Mouse (Mus musculus): ENCODE data around the gene Klhdc1.
A peak's percentile ranks its signal among the peaks of the same experiment; 100 is the strongest.

Gene Klhdc1

DNA sequence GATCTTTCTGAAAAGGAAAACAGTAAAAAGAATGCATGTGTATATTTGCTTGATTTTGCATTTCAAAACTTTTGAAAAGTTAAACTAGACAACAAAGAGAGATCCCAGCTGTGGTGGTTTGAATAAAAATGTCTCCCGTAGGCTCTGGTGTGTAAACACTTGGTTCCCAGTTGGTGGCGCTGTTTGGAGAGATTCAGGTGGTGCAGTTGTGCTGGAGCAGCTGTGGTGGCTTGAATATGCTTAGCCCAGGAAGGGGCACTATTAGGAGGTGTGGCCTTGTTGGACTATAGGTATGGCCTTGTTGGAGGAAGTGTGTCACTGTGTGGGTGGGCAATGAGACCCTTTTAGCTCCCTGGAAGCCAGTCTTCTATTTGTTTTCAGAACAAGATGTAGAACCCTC lies 11.7 kb upstream of the Klhdc1 start:
- DNase-seq (ENCODE audit: low spot score) = no peak

DNA sequence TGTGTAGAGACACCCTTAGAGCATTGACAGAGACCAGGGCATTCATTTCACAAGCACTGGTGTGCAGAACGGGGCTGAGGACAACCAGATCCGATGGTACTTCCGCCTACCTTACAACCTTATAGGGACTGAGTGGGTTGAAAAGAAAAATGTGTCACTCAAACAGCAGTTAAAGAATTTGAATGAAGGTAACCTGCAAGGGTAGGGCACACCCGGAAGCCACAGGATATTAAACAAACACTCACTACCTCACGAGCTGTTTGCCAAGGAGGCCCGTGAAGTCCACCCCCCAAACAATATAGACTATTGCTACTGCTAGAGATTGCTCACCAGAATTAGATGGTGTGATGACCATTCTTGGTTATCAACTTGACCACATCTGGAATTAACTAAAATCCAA lies 5.2 kb upstream of the Klhdc1 start:
- DNase-seq (ENCODE audit: low spot score) = no peak

DNA sequence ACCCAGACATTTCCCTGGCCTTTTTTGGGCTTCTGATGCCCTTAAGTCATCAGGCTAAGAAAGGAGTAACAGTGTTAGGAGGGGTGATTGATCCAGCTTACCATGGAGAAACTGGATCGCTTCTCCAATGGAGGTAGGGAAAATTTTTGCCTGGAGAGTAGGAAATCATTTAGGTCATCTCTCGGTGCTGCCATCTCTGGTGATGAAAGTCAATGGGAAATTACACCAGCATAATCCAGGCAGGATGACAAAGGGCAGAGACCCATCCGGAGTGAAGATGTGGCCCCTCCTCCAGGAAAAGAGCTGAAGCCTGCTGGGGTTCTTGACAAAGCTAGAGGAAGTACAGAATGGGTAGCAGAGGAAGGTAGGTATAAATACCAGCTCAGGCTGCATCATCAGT lies 2.7 kb upstream of the Klhdc1 start:
- DNase-seq (ENCODE audit: low spot score) = no peak

DNA sequence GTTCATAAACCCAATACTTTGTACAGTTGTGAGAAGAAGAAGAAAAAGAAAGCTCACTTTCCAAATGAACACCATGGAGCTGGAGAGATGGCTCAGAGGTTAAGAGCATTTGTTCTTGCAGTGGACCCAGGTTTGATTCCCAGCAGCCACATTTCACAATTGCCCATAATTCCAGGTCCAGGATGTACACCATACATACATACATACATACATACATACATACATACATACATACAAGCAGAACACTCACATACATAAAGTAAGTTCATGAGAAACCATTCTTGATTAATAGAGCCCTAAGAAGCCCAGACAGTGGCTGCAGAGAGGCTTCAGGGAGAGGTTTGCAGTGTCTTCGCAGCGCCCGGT lies 412 bp downstream of the Klhdc1 start:
- DNase-seq (ENCODE audit: low spot score) = no peak

- peak; percentile 72 for DNase-seq (ENCODE audit: low spot score)
Observed at GRCm38 (mm10) chr12:69241771-69242431, 925 bp downstream of the Klhdc1 start.

DNA sequence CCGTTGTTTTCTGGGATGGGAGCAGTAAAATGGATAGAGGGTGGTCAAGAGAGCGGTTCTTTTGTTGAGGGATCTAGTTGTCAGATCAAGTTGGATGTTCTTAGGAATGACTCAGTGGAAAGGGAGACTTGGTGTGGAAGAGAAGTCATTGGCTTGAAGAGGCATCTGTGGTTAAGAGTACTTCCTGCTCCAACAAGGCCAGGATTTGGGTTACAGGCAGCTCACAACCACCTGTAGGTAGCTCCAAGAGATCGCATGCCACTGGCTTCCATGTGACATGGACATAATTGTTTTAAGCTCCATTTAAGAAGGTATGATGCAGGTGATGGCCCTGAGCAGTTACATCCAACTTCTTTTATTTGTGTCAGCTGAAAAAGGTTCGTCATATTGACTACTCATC lies 8.8 kb downstream of the Klhdc1 start:
- DNase-seq (ENCODE audit: low spot score) = no peak

DNA sequence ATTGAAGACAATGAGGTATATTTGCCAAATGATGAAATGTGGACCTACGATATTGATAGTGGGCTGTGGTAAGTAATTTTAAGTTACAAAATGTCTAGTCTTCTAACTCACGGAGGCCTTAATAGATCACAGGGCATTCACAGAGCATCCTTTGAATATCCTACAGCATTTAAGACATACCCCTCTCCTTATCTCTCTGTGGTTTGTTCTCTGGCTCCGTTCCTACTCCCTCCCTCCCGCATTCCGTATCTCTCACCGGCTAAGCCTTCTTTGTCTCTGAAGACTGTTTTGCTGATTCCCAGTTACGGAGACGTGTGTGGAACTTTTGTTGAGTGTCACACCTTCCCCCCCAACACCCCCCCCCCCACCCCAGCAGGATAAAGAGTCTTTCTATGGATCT lies 9.8 kb downstream of the Klhdc1 start:
- DNase-seq (ENCODE audit: low spot score) = no peak

GRCm38 (mm10) chr12:69253806-69254205 lies 12.8 kb downstream of the Klhdc1 start:
- no peak for DNase-seq (ENCODE audit: low spot score)

GRCm38 (mm10) chr12:69257836-69258235 lies 16.9 kb downstream of the Klhdc1 start:
- DNase-seq (ENCODE audit: low spot score) = no peak

- DNase-seq (ENCODE audit: low spot score) = no peak
Observed at GRCm38 (mm10) chr12:69262251-69262650, 21.3 kb downstream of the Klhdc1 start.

GRCm38 (mm10) chr12:69265031-69265430 lies 24.1 kb downstream of the Klhdc1 start:
- DNase-seq (ENCODE audit: low spot score) = peak; percentile 18

GRCm38 (mm10) chr12:69267956-69268632 lies 27.1 kb downstream of the Klhdc1 start:
- DNase-seq (ENCODE audit: low spot score) = no peak

DNA sequence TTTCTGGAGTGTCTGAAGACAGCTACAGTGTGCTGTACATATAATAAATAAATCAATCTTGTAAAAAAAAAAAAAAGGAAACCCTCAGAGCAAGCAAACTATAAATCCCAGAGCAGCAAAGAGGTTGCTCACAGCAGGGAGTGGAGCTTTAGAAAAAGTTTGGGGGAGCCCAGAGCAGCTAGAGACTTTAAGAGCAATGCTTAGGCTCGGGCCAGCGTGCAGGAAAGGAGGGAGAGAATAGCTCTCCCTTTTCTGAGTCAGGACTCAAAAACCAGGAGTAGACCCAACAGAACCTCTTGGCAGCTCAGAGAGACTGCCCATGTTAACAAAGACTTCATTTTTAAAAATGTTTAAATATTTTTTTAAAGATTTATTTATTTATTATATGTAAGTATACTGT lies 28.0 kb downstream of the Klhdc1 start:
- DNase-seq (ENCODE audit: low spot score) = no peak

- no peak for DNase-seq (ENCODE audit: low spot score)
Observed at GRCm38 (mm10) chr12:69279931-69280469, 39.0 kb downstream of the Klhdc1 start.

DNA sequence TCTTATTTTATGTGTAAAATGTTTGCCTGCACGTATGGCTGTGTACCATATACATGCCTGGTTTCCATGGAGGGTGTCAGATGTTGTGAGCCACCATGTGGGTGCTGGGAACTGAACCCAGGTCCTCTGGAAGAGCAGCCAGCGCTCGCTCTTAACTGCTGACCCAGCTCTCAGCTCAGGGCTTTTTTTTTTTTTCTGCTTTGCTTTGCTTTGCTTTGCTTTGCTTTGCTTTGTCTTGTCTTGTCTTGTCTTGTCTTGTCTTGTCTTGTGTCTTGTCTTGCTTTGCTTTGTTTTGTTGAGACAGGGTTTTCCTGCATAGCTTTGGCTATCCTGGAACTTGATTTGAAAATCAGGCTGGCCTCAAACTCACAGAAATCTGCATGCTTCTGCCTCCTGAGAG lies 39.9 kb downstream of the Klhdc1 start:
- DNase-seq (ENCODE audit: low spot score) = no peak

DNA sequence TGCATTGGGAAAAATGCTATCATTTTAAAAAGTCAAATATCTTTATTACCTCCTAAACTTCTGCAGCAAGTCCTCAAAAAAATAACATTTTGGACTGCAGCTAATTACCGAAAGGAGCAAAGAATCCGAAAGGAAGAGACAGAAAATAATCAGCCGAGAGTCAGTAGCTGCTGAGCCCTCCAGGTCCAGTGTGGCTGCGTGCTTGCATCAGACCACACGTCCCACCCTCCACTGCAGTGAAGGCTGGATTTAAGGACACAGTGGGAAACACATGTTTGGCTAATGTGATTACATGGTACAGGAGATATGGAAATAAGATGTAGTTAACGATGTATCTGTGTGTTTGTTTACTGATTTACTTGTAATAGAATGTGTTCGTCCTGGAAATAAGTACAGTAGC lies 42.2 kb downstream of the Klhdc1 start:
- no peak for DNase-seq (ENCODE audit: low spot score)

DNA sequence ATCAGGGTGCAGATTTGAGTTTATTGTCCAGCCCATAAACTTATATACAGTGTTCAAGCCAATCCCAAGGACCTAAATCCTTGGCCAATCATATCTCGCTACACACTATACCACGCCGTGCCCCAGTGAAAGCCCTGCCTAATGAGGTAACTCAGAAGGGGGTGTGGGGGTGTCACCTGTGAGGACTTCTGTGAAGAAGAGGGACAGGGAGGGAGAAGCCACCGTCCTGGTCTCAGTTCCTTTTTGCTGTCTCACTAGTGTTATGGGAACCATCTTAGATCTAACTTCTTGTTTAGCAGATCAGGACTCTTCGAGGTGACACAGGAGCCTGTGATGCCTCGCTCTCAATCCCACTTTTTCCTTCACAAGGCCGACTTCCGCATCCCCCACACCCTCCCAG lies 46.6 kb downstream of the Klhdc1 start:
- DNase-seq (ENCODE audit: low spot score) = no peak

DNA sequence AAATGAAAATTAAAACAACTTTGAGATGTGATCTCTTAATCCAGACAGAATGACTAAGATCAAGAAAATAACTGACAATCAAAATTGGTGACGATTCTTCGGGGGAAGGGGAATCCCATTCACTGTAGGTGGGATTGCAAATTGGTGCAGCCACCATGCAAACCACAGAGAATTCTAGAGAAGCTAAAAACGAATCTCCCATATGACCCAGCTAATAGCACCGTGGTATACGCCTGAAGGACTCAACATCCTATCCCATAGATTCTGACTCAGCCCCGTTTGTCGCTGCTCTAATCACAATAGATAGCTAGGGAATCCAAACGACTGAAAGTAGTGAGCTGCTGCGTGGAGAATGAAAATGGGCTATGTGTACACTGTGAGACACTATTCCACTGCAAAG lies 47.7 kb downstream of the Klhdc1 start:
- DNase-seq (ENCODE audit: low spot score) = no peak

- DNase-seq (ENCODE audit: low spot score) = no peak
Observed at GRCm38 (mm10) chr12:69292401-69292800, 51.4 kb downstream of the Klhdc1 start.

- DNase-seq (ENCODE audit: low spot score) = no peak
Observed at GRCm38 (mm10) chr12:69293815-69294214, 52.8 kb downstream of the Klhdc1 start.

DNA sequence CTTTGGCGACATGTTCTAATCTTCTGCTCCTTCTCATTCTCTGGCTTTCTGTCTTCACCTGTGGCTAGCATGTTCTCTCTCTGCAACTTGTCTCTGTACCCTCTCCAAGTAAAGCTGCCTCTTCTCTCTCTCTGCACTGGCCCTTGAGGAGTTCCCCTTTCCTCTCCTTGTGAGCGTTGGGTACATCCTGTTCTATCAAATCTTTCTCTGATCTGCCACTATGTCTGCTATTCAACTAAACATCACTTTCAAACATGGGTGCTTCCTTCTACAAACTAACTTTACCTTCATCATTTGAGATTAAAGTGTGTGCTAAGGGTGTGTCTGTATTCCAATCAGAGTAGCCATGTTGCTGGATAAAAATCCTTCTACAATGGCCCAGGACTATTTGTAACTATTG lies 54.0 kb downstream of the Klhdc1 start:
- DNase-seq (ENCODE audit: low spot score) = no peak

GRCm38 (mm10) chr12:69295651-69296050 lies 54.7 kb downstream of the Klhdc1 start:
- no peak for DNase-seq (ENCODE audit: low spot score)

GRCm38 (mm10) chr12:69296511-69297410 lies 55.8 kb downstream of the Klhdc1 start, which contains the start of gene Klhdc2:
Gene Klhdc2, plus strand, starts transcription at chr12:69296681.
- peak; percentile 93 for DNase-seq (ENCODE audit: low spot score)

All from retina, embryonic 14.5 days (tissue).